In genomic region chr2:157418206-157418605, GRCm38 (mm10) we compare ENCODE assay signal across 8 mouse cellular contexts. TPM values are rescaled to one million over a fixed set of nuclear protein-coding genes. Genes with fewer than 3 reads are reported as not detected.
A peak's percentile ranks its signal among the peaks of the same experiment; 100 is the strongest.
DNase-seq lines count a peak whose midpoint lies in the region; ATAC-seq and TF ChIP-seq lines count a peak whose summit lies in the region.

TSS of gene Src (plus strand) at chr2:157418444.

- peaks cover 2% of the 10 kb centered on the region for H3K4me1 ChIP-seq in cortical plate, adult 2 months (ENCODE audit: control insufficient read depth, insufficient read depth, low read length)
- H3K4me1 ChIP-seq in intestine, postnatal 0 days (replicated peaks; ENCODE audit: control insufficient read depth, insufficient read depth, low read length): 0 out of 2 replicates have a peak, but pooled peaks cover 5% of the 10 kb centered on the region
- H3K4me1 ChIP-seq in midbrain, embryonic 16.5 days (ENCODE audit: control insufficient read depth, insufficient read depth, low read length): peaks cover 11% of the 10 kb centered on the region
- peaks cover 6% of the 10 kb centered on the region for H3K4me1 ChIP-seq in liver, postnatal 0 days (ENCODE audit: insufficient read depth)

- no peak for TF ChIP-seq POLR2A in cortical plate, adult 2 months (IDR thresholded peaks at IDR 0.05; ENCODE audit: extremely low read depth, insufficient read depth, low read length)

- no peak for TF ChIP-seq EP300 in liver, postnatal 0 days (IDR thresholded peaks at IDR 0.05; ENCODE audit: low read depth)

- H3K9me3 ChIP-seq in intestine, postnatal 0 days (ENCODE audit: control insufficient read depth): no peaks in the 10 kb centered on the region
- no peaks in the 10 kb centered on the region for H3K9me3 ChIP-seq in midbrain, embryonic 16.5 days (replicated peaks; ENCODE audit: control insufficient read depth, low read length, poor library complexity, severe bottlenecking)
- H3K9me3 ChIP-seq in liver, postnatal 0 days (ENCODE audit: low read length): no peaks in the 10 kb centered on the region

- peak within 1 kb of the TSS; percentile 27; the same call in 1 of the 2 replicates for H3K9ac ChIP-seq in intestine, postnatal 0 days (ENCODE audit: low read depth, low read length)
- H3K9ac ChIP-seq in midbrain, embryonic 16.5 days (ENCODE audit: low read depth, low read length): no peak within 1 kb of the TSS
- H3K9ac ChIP-seq in liver, postnatal 0 days (replicated peaks): no peak within 1 kb of the TSS

- peak within 1 kb of the TSS; percentile 51 for H3K4me2 ChIP-seq in intestine, postnatal 0 days (replicated peaks; ENCODE audit: low read depth)
- peak within 1 kb of the TSS; percentile 15; the same call in 1 of the 2 replicates for H3K4me2 ChIP-seq in midbrain, embryonic 16.5 days (ENCODE audit: low read length)
- no peak within 1 kb of the TSS for H3K4me2 ChIP-seq in liver, postnatal 0 days (ENCODE audit: low read depth, low read length)

- ATAC-seq in intestine, postnatal 0 days: peak; percentile 34
- ATAC-seq in midbrain, embryonic 16.5 days: no peak
- no peak for ATAC-seq in liver, postnatal 0 days

- TF ChIP-seq CTCF in cortical plate, adult 2 months (IDR thresholded peaks at IDR 0.05; ENCODE audit: extremely low read depth, insufficient read depth, low read length): no peak
- no peak for TF ChIP-seq CTCF in intestine, postnatal 0 days (IDR thresholded peaks at IDR 0.05; ENCODE audit: low read depth)
- no peak for TF ChIP-seq CTCF in liver, postnatal 0 days (IDR thresholded peaks at IDR 0.05; ENCODE audit: low read depth)

- WGBS in intestine, postnatal 0 days: 27% methylated on average over 13 of the region's 13 CpGs
- WGBS in midbrain, embryonic 16.5 days: 28% methylated on average over 13 of the region's 13 CpGs
- 38% methylated on average over 13 of the region's 13 CpGs for WGBS in liver, postnatal 0 days (ENCODE audit: insufficient replicate concordance)

- H3K27ac ChIP-seq in cortical plate, adult 2 months (ENCODE audit: insufficient read depth, low read length): no peak within 1 kb of the TSS
- peak within 1 kb of the TSS; percentile 74 for H3K27ac ChIP-seq in intestine, postnatal 0 days (ENCODE audit: low read depth, low read length)
- H3K27ac ChIP-seq in midbrain, embryonic 16.5 days (ENCODE audit: low read length): peak within 1 kb of the TSS; percentile 45; the same call in 1 of the 2 replicates
- H3K27ac ChIP-seq in liver, postnatal 0 days (ENCODE audit: low read depth): no peak within 1 kb of the TSS

- H3K27me3 ChIP-seq in intestine, postnatal 0 days (replicated peaks; ENCODE audit: control insufficient read depth, insufficient read depth, low read length): no peaks in the 10 kb centered on the region
- no peaks in the 10 kb centered on the region for H3K27me3 ChIP-seq in midbrain, embryonic 16.5 days (ENCODE audit: control insufficient read depth, insufficient read depth, low read depth, low read length)
- H3K27me3 ChIP-seq in liver, postnatal 0 days (ENCODE audit: insufficient read depth, low read length): no peaks in the 10 kb centered on the region

- H3K4me3 ChIP-seq in cortical plate, adult 2 months (ENCODE audit: insufficient read depth, low read length): no peak within 1 kb of the TSS
- H3K4me3 ChIP-seq in intestine, postnatal 0 days (ENCODE audit: low read depth, low read length): no peak within 1 kb of the TSS
- H3K4me3 ChIP-seq in midbrain, embryonic 16.5 days (ENCODE audit: low read depth, low read length): no peak within 1 kb of the TSS
- H3K4me3 ChIP-seq in liver, postnatal 0 days (ENCODE audit: low read depth, low read length): no peak within 1 kb of the TSS

- H3K36me3 ChIP-seq in intestine, postnatal 0 days (ENCODE audit: control insufficient read depth, insufficient read depth): no peaks in the 10 kb centered on the region
- H3K36me3 ChIP-seq in midbrain, embryonic 16.5 days (ENCODE audit: control insufficient read depth, insufficient read depth, low read length): no peaks in the 10 kb centered on the region
- no peaks in the 10 kb centered on the region for H3K36me3 ChIP-seq in liver, postnatal 0 days (replicated peaks; ENCODE audit: insufficient read depth, low read length)

- DNase-seq in left cerebral cortex, adult 18-20 months (ENCODE audit: low spot score in 2 of 2): no peak
- DNase-seq in left cerebral cortex, adult 9 months (ENCODE audit: low spot score in 2 of 2): no peak
- DNase-seq in liver, postnatal 0 days: no peak
- DNase-seq in right cerebral cortex, postnatal 36 days (ENCODE audit: low spot score in 2 of 2): no peak
- no peak for DNase-seq in Muller cell, postnatal 12 days (ENCODE audit: inconsistent ontology term)

RNA-seq across cellular contexts. Expression of gene Src, which starts in this region (rescaled TPM):
- 100 to 1,000 TPM; 135 to 137 TPM for total RNA-seq in left cerebral cortex, adult 18-20 months (2021)
- 83.8 and 95.0 TPM in 2 replicates for polyA plus RNA-seq in cortical plate, adult 2 months (2012; rRNA removed)
- 23.9 and 25.1 TPM in 2 replicates for polyA plus RNA-seq in intestine, postnatal 0 days (2015; fragmentation: Nextera tagmentation; extraction: Ambion mirVana)
- 32.5 and 33.2 TPM in 2 replicates for polyA plus RNA-seq in midbrain, embryonic 16.5 days (2015; fragmentation: Nextera tagmentation; extraction: Ambion mirVana)
- 1.6 and 1.8 TPM in 2 replicates for polyA plus RNA-seq in liver, postnatal 0 days (2015; fragmentation: Nextera tagmentation; extraction: Ambion mirVana)

Comparison
In these comparisons a context has a peak if more than half of its experiments do, and no peak if none do; other contexts are left out.
1. H3K27ac ChIP-seq: peak in intestine, postnatal 0 days (single experiment) and midbrain, embryonic 16.5 days (single experiment); none in cortical plate, adult 2 months (single experiment) and liver, postnatal 0 days (single experiment).